Mouse (Mus musculus) forebrain, embryonic 14.5 days (tissue): Measurements from ENCODE around the gene Hrh2. TPM values are rescaled to one million over a fixed set of nuclear protein-coding genes. Genes with fewer than 3 reads are reported as not detected.

Source experiments
- ATAC-seq: fragments of 200-750 bp; cut with Nextera tagmentation; 2 replicates; pipeline ENCODE4 v1.8.0; 2017; ENCODE audit warnings: mild to moderate bottlenecking, moderate library complexity
- DNase-seq: peaks from one replicate; pipeline ENCODE4 v3.0.0-alpha.2; 2015; ENCODE audit warnings: low spot score
- H3K27ac ChIP-seq: fragments of 300-500 bp; sonication (generic); 2 replicates; pipeline ENCODE4 v1.5.1; 2014; ENCODE audit warnings: low read depth, mild to moderate bottlenecking, control low read depth, low read length, moderate library complexity
- H3K27me3 ChIP-seq: fragments of 300-500 bp; sonication (generic); replicated peaks from 2 replicates; pipeline ENCODE4 v1.6.1; 2014; ENCODE audit warnings: low read length, control low read depth, mixed read lengths; ENCODE audit not compliant: control insufficient read depth, insufficient read depth
- H3K36me3 ChIP-seq: fragments of 300-500 bp; sonication (generic); 2 replicates; pipeline ENCODE4 v1.6.1; 2014; ENCODE audit warnings: low read length, control low read depth; ENCODE audit not compliant: control insufficient read depth, insufficient read depth
- H3K4me1 ChIP-seq: fragments of 300-500 bp; sonication (generic); 2 replicates; pipeline ENCODE4 v1.6.1; 2014; ENCODE audit warnings: antibody characterized with exemption, low read length, control low read depth; ENCODE audit not compliant: control insufficient read depth, insufficient read depth
- H3K4me2 ChIP-seq: fragments of 300-500 bp; sonication (generic); 2 replicates; pipeline ENCODE4 v1.6.1; 2014; ENCODE audit warnings: mild to moderate bottlenecking, control low read depth, low read length
- H3K4me3 ChIP-seq: fragments of 300-500 bp; sonication (generic); 2 replicates; pipeline ENCODE4 v1.5.1; 2014; ENCODE audit warnings: low read depth, low read length, control low read depth
- H3K9ac ChIP-seq: fragments of 300-500 bp; sonication (generic); 2 replicates; pipeline ENCODE4 v1.6.1; 2014; ENCODE audit warnings: mild to moderate bottlenecking, low read length, control low read depth, moderate library complexity
- H3K9me3 ChIP-seq: fragments of 300-500 bp; sonication (generic); replicated peaks from 2 replicates; pipeline ENCODE4 v1.6.1; 2016; ENCODE audit warnings: low read length, control low read depth, mixed read lengths; ENCODE audit not compliant: control insufficient read depth
- WGBS: fragments of 180-500 bp; shearing (Covaris S2); extraction: QIAGEN DNeasy Blood & Tissue Kit; methylation state at CpG from one replicate; pipeline ENCODE4 v1.1.7; 2014; 5-methylcytosine and 5-hydroxymethylcytosine counted together
- polyA plus RNA-seq: library from polyadenylated mRNA; unstranded; fragments of >200 nt; fragmentation: Nextera tagmentation; extraction: Ambion mirVana; gene quantifications from 2 replicates; pipeline ENCODE4 v1.2.1, GENCODE M21; 2014

Hrh2 gene
- polyA plus RNA-seq, 1 experiment from 2014 or later, result 0.48 TPM

GRCm38 (mm10) chr13:54215266-54215665 lies 23.3 kb downstream of the Hrh2 start:
- Histone ChIP-seq H3K9ac (no peak overlapping the region), H3K27me3 (no peaks in the 10 kb centered on the region), H3K36me3 (no peaks in the 10 kb centered on the region), H3K9me3 (no peaks in the 10 kb centered on the region), H3K27ac (no peak overlapping the region), H3K4me2 (no peak overlapping the region), H3K4me1 (peaks cover 6% of the 10 kb centered on the region), H3K4me3 (no peak overlapping the region)
- WGBS, result 44% methylated on average over 5 of the region's 5 CpGs
- DNase-seq (no peak), ATAC-seq (no peak)

GRCm38 (mm10) chr13:54215777-54216316 lies 23.9 kb downstream of the Hrh2 start:
- Histone ChIP-seq H3K9me3 (no peaks in the 10 kb centered on the region), H3K9ac (no peak overlapping the region), H3K36me3 (no peaks in the 10 kb centered on the region), H3K4me2 (no peak overlapping the region), H3K4me1 (peaks cover 6% of the 10 kb centered on the region), H3K4me3 (no peak overlapping the region), H3K27ac (no peak overlapping the region), H3K27me3 (no peaks in the 10 kb centered on the region)
- ATAC-seq (no peak), DNase-seq (no peak)
- WGBS, result 10% methylated on average over 7 of the region's 7 CpGs

- no peak for DNase-seq
- no peaks in the 10 kb centered on the region for H3K36me3 ChIP-seq
- no peak overlapping the region for H3K4me3 ChIP-seq
- no peak overlapping the region for H3K27ac ChIP-seq
- H3K9ac ChIP-seq, result no peak overlapping the region
- H3K27me3 ChIP-seq, result no peaks in the 10 kb centered on the region
- no peak overlapping the region for H3K4me2 ChIP-seq
- 64% methylated on average over 1 of the region's 1 CpGs for WGBS
- H3K4me1 ChIP-seq, result no peaks in the 10 kb centered on the region
- ATAC-seq, result no peak
- H3K9me3 ChIP-seq, result no peaks in the 10 kb centered on the region
Measured at GRCm38 (mm10) chr13:54218341-54218740, 26.4 kb downstream of the Hrh2 start.

- 68% methylated on average over 4 of the region's 4 CpGs for WGBS
- DNase-seq, result no peak
Measured at GRCm38 (mm10) chr13:54221631-54222179, 29.8 kb downstream of the Hrh2 start.

GRCm38 (mm10) chr13:54222921-54223769 lies 31.2 kb downstream of the Hrh2 start:
- Histone ChIP-seq H3K27ac (no peak overlapping the region), H3K27me3 (no peaks in the 10 kb centered on the region), H3K9me3 (no peaks in the 10 kb centered on the region), H3K9ac (no peak overlapping the region), H3K4me2 (no peak overlapping the region), H3K4me3 (no peak overlapping the region), H3K4me1 (no peaks in the 10 kb centered on the region), H3K36me3 (no peaks in the 10 kb centered on the region)
- ATAC-seq, result no peak
- 32% methylated on average over 13 of the region's 13 CpGs for WGBS
- no peak for DNase-seq

More at GRCm38 (mm10) chr13:54221631-54222179, 29.8 kb downstream of the Hrh2 start:
- ATAC-seq, result no peak
- Histone ChIP-seq H3K27ac (no peak overlapping the region), H3K27me3 (no peaks in the 10 kb centered on the region), H3K9ac (no peak overlapping the region), H3K9me3 (no peaks in the 10 kb centered on the region), H3K4me2 (no peak overlapping the region), H3K4me3 (no peak overlapping the region), H3K4me1 (no peaks in the 10 kb centered on the region), H3K36me3 (no peaks in the 10 kb centered on the region)

- Histone ChIP-seq H3K4me2 (no peak overlapping the region), H3K36me3 (no peaks in the 10 kb centered on the region), H3K9me3 (no peaks in the 10 kb centered on the region), H3K4me3 (no peak overlapping the region), H3K27ac (no peak overlapping the region), H3K4me1 (no peaks in the 10 kb centered on the region), H3K9ac (no peak overlapping the region), H3K27me3 (no peaks in the 10 kb centered on the region)
- ATAC-seq (no peak), DNase-seq (peak; percentile 80)
- WGBS, result 27% methylated on average over 13 of the region's 13 CpGs
Measured at GRCm38 (mm10) chr13:54227916-54228483, 36.1 kb downstream of the Hrh2 start.

- H3K4me2 ChIP-seq, result no peak overlapping the region
- no peak overlapping the region for H3K4me3 ChIP-seq
- no peak overlapping the region for H3K9ac ChIP-seq
- H3K9me3 ChIP-seq, result no peaks in the 10 kb centered on the region
- H3K27me3 ChIP-seq, result no peaks in the 10 kb centered on the region
- no peak for DNase-seq
- ATAC-seq, result no peak
- H3K27ac ChIP-seq, result no peak overlapping the region
- H3K4me1 ChIP-seq, result no peaks in the 10 kb centered on the region
- H3K36me3 ChIP-seq, result no peaks in the 10 kb centered on the region
- WGBS, result 93% methylated on average over 6 of the region's 6 CpGs
Measured at GRCm38 (mm10) chr13:54230081-54230480, 38.2 kb downstream of the Hrh2 start.

- 85% methylated on average over 10 of the region's 10 CpGs for WGBS
Measured at GRCm38 (mm10) chr13:54231868-54232267, 39.9 kb downstream of the Hrh2 start.

GRCm38 (mm10) chr13:54237512-54237911 lies 45.6 kb downstream of the Hrh2 start:
- DNase-seq, result no peak
- WGBS, result 75% methylated on average over 6 of the region's 6 CpGs
- H3K27ac ChIP-seq, result no peak overlapping the region
- no peaks in the 10 kb centered on the region for H3K27me3 ChIP-seq
- no peak overlapping the region for H3K9ac ChIP-seq
- no peaks in the 10 kb centered on the region for H3K9me3 ChIP-seq
- 0 out of 2 replicates have a peak, but pooled peaks cover 6% of the 10 kb centered on the region for H3K4me1 ChIP-seq
- H3K36me3 ChIP-seq, result no peaks in the 10 kb centered on the region
- no peak overlapping the region for H3K4me2 ChIP-seq
- H3K4me3 ChIP-seq, result no peak overlapping the region
- ATAC-seq, result no peak

More at GRCm38 (mm10) chr13:54231868-54232267, 39.9 kb downstream of the Hrh2 start:
- Histone ChIP-seq H3K4me2 (no peak overlapping the region), H3K9me3 (no peaks in the 10 kb centered on the region), H3K36me3 (no peaks in the 10 kb centered on the region), H3K27ac (no peak overlapping the region), H3K4me1 (no peaks in the 10 kb centered on the region), H3K9ac (no peak overlapping the region), H3K4me3 (no peak overlapping the region), H3K27me3 (no peaks in the 10 kb centered on the region)
- no peak for ATAC-seq
- DNase-seq, result no peak
